Mouse (Mus musculus): Measurements from ENCODE around the gene Hnrnpdl.

- TF ChIP-seq CTCF (IDR thresholded peaks at IDR 0.05; ENCODE audit: low read depth) (no peak), EP300 (IDR thresholded peaks at IDR 0.05; ENCODE audit: low read depth) (no peak)
These were observed 869 bp upstream of the Hnrnpdl start for GRCm38 (mm10) chr5:100040281-100040784.

All from liver, embryonic 14.5 days (tissue).